Mouse (Mus musculus) myocyte (in vitro differentiated cells): ENCODE measurements around the gene Zfp335. TPM values are rescaled to one million over a fixed set of nuclear protein-coding genes. Genes with fewer than 3 reads are reported as not detected.
A peak's percentile ranks its signal among the peaks of the same experiment; 100 is the strongest.

ENCODE experiments used
- H3K27me3 ChIP-seq: one replicate; pipeline ENCODE4 v1.6.1; 2011; ENCODE audit not compliant: control insufficient read depth, insufficient read depth, insufficient read length
- H3K36me3 ChIP-seq: one replicate; pipeline ENCODE4 v1.6.1; 2011; ENCODE audit not compliant: control insufficient read depth, insufficient read depth
- H3K4me2 ChIP-seq: one replicate; pipeline ENCODE4 v1.6.1; 2011; ENCODE audit warnings: low read depth, control low read depth
- H3K4me3 ChIP-seq: one replicate; pipeline ENCODE4 v1.5.1; 2011; ENCODE audit warnings: mild to moderate bottlenecking, control low read depth, moderate library complexity
- H3K79me2 ChIP-seq: one replicate; pipeline ENCODE4 v1.6.1; 2011; ENCODE audit not compliant: control insufficient read depth, insufficient read depth
- H3ac ChIP-seq: one replicate; pipeline ENCODE4 v1.6.1; 2011; ENCODE audit not compliant: control insufficient read depth, insufficient read length
- CEBPB ChIP-seq: IDR thresholded peaks from 2 replicates; pipeline ENCODE4 v1.6.1; 2011; ENCODE audit warnings: mild to moderate bottlenecking, moderate library complexity; ENCODE audit not compliant: poor library complexity, insufficient read depth, severe bottlenecking
- E2F4 ChIP-seq: IDR thresholded peaks from one replicate; pipeline ENCODE4 v1.6.1; 2011; ENCODE audit warnings: mild to moderate bottlenecking, control low read depth, moderate library complexity; ENCODE audit not compliant: insufficient read depth
- MAX ChIP-seq: IDR thresholded peaks from one replicate; pipeline ENCODE4 v1.6.1; 2011; ENCODE audit warnings: low read depth, mild to moderate bottlenecking, control low read depth
- MYOD1 ChIP-seq, 3 experiments: IDR thresholded peaks; one replicate each; pipeline ENCODE4 v1.6.1; 2011; ENCODE audit warnings: control low read depth in 2 of 3, low read depth in 2 of 3, mild to moderate bottlenecking in 2 of 3, moderate library complexity in 1 of 3; ENCODE audit not compliant: insufficient read length in 2 of 3, control insufficient read depth in 1 of 3
- MYOG ChIP-seq, 3 experiments: IDR thresholded peaks; one replicate each; pipeline ENCODE4 v1.6.1; 2011; ENCODE audit warnings: control low read depth in 2 of 3, low read depth in 2 of 3, mild to moderate bottlenecking in 2 of 3; ENCODE audit not compliant: insufficient read length in 2 of 3, control insufficient read depth in 1 of 3, insufficient read depth in 1 of 3
- POLR2A ChIP-seq: IDR thresholded peaks from one replicate; pipeline ENCODE4 v1.6.1; 2011; ENCODE audit warnings: low read depth, mild to moderate bottlenecking, control low read depth, moderate library complexity; ENCODE audit not compliant: insufficient read length
- POLR2AphosphoS2 ChIP-seq: IDR thresholded peaks from one replicate; pipeline ENCODE4 v1.6.1; 2011; ENCODE audit warnings: low read depth, control low read depth; ENCODE audit not compliant: insufficient read length
- REST ChIP-seq: IDR thresholded peaks from one replicate; pipeline ENCODE4 v1.6.1; 2011; ENCODE audit warnings: mild to moderate bottlenecking, control low read depth, moderate library complexity; ENCODE audit not compliant: insufficient read depth, insufficient read length
- SRF ChIP-seq: IDR thresholded peaks from one replicate; pipeline ENCODE4 v1.6.1; 2011; ENCODE audit warnings: low read depth; ENCODE audit not compliant: control insufficient read depth, insufficient read length
- TCF12 ChIP-seq: IDR thresholded peaks from one replicate; pipeline ENCODE4 v1.6.1; 2011; ENCODE audit warnings: mild to moderate bottlenecking, control low read depth; ENCODE audit not compliant: poor library complexity, insufficient read depth, severe bottlenecking
- TCF3 ChIP-seq: IDR thresholded peaks from one replicate; pipeline ENCODE4 v1.6.1; 2011; ENCODE audit warnings: low read depth, control low read depth; ENCODE audit not compliant: insufficient read length
- USF1 ChIP-seq: IDR thresholded peaks from one replicate; pipeline ENCODE4 v1.6.1; 2011; ENCODE audit warnings: low read depth, mild to moderate bottlenecking, control low read depth, moderate library complexity
- polyA plus RNA-seq: library from polyadenylated mRNA; unstranded; fragments of >200 nt; fragmentation: generic; extraction: Trizol; gene quantifications from one replicate; pipeline ENCODE4 v1.2.1, GENCODE M21; 2012; ENCODE audit warnings: missing spikeins

Gene Zfp335
- polyA plus RNA-seq, 1 experiment = 11.1 TPM

DNA sequence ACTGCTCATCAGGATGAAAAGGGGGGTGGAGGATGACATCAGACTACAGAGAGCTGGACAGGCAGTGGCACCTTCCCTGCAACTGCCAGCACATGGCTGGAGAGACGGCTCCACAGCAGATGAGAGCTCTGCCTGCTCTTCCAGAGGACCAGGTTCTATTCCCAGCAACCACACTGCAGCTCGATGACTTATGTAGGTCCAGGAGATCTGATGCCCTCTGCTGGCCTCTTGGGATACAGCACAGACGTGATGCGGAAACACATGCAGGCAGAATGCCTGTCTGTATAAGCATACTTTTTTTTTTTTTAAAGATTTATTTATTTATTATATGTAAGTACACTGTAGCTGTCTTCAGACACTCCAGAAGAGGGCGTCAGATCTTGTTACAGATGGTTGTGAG is 6.8 kb upstream of the Zfp335 start:
- H3K4me2 ChIP-seq = no peak overlapping the region
- H3K4me3 ChIP-seq = no peak overlapping the region
- H3K79me2 ChIP-seq = no peaks in the 10 kb centered on the region
- no peak for TF ChIP-seq CEBPB
- no peak for TF ChIP-seq POLR2A
- no peak for TF ChIP-seq E2F4
- no peak for TF ChIP-seq SRF
- TF ChIP-seq POLR2AphosphoS2 = no peak
- no peak for TF ChIP-seq MAX
- no peak for TF ChIP-seq MYOD1 (IDR thresholded peaks at IDR 0.05; ENCODE audit: control insufficient read depth in 1 of 3, insufficient read length in 2 of 3, low read depth in 2 of 3)
- TF ChIP-seq USF1 = no peak
- no peak for TF ChIP-seq TCF12
- no peak for TF ChIP-seq REST
- no peak for TF ChIP-seq TCF3
- no peak for TF ChIP-seq MYOG (IDR thresholded peaks at IDR 0.05; ENCODE audit: control insufficient read depth in 1 of 3, insufficient read depth in 1 of 3, insufficient read length in 2 of 3, low read depth in 2 of 3)
- H3K27me3 ChIP-seq = no peaks in the 10 kb centered on the region
- H3K36me3 ChIP-seq = peaks cover 4% of the 10 kb centered on the region
- H3ac ChIP-seq = no peak overlapping the region

DNA sequence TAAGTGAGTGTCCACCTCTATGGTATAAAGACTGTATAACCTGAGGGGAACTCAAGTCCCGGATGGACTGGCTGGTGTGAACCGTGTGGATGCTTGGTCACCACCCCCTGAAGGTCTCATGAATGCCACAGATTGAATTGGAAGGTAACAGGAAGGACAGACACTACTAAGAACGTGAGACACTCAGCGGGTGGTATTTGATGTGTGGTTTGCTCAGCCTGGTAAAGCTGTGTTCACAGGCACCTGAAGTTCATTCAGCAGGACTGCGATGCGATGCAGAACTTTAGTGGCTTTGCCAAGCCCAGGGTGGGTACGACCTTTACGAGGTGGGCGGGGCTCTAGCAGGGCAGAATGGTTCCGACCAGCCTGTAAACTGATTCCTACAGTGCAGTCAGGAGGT is 5.8 kb upstream of the Zfp335 start:
- H3K4me3 ChIP-seq = no peak overlapping the region
- H3ac ChIP-seq = no peak overlapping the region
- no peaks in the 10 kb centered on the region for H3K27me3 ChIP-seq
- H3K4me2 ChIP-seq = no peak overlapping the region
- H3K36me3 ChIP-seq = peaks cover 4% of the 10 kb centered on the region
- H3K79me2 ChIP-seq = no peaks in the 10 kb centered on the region
- TF ChIP-seq REST = no peak

DNA sequence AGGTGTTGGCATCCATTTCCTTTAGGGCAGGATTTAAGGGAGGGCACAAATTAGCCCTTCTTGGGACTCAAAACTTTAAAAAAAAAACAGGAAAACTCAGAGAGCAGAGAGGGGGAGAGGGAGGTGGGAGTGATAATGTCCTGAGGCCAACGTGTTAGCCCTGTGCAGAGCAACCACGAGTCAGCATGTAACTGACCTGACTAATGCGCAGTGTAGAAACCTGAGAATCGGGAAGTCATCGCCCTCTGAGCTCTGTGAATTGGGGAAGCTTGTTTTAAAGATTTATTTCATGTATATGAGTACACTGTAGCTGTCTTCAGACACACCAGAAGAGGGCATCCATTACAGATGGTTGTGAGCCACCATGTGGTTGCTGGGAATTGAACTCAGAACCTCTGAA is 5.3 kb upstream of the Zfp335 start:
- Histone ChIP-seq H3K36me3 (peaks cover 4% of the 10 kb centered on the region), H3K79me2 (no peaks in the 10 kb centered on the region), H3K4me2 (no peak overlapping the region), H3K4me3 (no peak overlapping the region), H3ac (no peak overlapping the region), H3K27me3 (no peaks in the 10 kb centered on the region)
- no peak for TF ChIP-seq POLR2A
- TF ChIP-seq SRF = no peak
- TF ChIP-seq E2F4 = no peak
- TF ChIP-seq REST = no peak
- TF ChIP-seq CEBPB = no peak
- TF ChIP-seq USF1 = no peak
- no peak for TF ChIP-seq POLR2AphosphoS2
- no peak for TF ChIP-seq MAX
- TF ChIP-seq MYOG (IDR thresholded peaks at IDR 0.05; ENCODE audit: control insufficient read depth in 1 of 3, insufficient read depth in 1 of 3, insufficient read length in 2 of 3, low read depth in 2 of 3) = no peak

- H3K79me2 ChIP-seq = peaks cover 13% of the 10 kb centered on the region
- TF ChIP-seq REST (no peak), MYOD1 (IDR thresholded peaks at IDR 0.05; ENCODE audit: control insufficient read depth in 1 of 3, insufficient read length in 2 of 3, low read depth in 2 of 3) (peak in 1 of 3 experiments; percentile 2)
- no peak overlapping the region for H3K4me3 ChIP-seq
- H3K27me3 ChIP-seq = no peaks in the 10 kb centered on the region
- no peak overlapping the region for H3ac ChIP-seq
- peaks cover 10% of the 10 kb centered on the region for H3K36me3 ChIP-seq
- H3K4me2 ChIP-seq = no peak overlapping the region
These were observed 1.9 kb upstream of the Zfp335 start for GRCm38 (mm10) chr2:164913428-164913786.

DNA sequence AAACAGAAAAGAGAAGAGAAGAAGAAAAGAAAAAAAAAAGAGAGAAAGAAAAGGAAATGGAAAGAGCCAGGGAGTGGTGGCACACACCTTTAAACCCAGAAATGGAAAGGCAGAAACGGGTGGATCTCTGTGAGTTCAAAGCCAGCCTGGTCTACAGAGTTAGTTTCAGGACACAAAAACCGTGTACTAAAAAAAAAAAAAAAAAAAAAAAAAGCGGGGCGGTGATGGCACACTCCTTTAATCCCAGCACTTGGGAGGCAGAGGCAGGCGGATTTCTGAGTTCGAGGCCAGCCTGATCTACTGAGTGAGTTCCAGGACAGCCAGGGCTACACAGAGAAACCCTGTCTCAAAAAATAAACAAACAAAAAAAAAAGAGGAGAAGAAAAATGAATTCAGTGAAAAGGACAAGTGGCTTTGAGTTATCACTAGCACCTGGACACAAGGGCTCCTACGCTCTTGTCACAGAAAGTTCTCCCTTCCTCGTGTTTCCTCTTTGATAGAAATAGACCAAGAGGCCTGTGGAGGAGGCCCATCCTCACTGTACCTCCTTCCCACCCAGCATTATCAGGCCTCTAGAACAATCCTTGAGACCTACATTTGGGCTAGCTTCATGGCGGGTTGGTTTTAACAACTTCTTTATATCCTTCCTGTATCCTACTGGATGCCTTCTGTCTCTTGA is 1.3 kb upstream of the Zfp335 start:
- Histone ChIP-seq H3ac (no peak overlapping the region), H3K27me3 (no peaks in the 10 kb centered on the region), H3K4me3 (peak overlapping the region; percentile 84), H3K79me2 (peaks cover 15% of the 10 kb centered on the region), H3K4me2 (peak overlapping the region; percentile 86), H3K36me3 (peaks cover 12% of the 10 kb centered on the region)
- TF ChIP-seq CEBPB = no peak
- no peak for TF ChIP-seq USF1
- no peak for TF ChIP-seq E2F4
- TF ChIP-seq MYOD1 (IDR thresholded peaks at IDR 0.05; ENCODE audit: control insufficient read depth in 1 of 3, insufficient read length in 2 of 3, low read depth in 2 of 3) = no peak
- no peak for TF ChIP-seq REST
- no peak for TF ChIP-seq POLR2AphosphoS2
- TF ChIP-seq TCF12 = no peak
- TF ChIP-seq SRF = no peak

DNA sequence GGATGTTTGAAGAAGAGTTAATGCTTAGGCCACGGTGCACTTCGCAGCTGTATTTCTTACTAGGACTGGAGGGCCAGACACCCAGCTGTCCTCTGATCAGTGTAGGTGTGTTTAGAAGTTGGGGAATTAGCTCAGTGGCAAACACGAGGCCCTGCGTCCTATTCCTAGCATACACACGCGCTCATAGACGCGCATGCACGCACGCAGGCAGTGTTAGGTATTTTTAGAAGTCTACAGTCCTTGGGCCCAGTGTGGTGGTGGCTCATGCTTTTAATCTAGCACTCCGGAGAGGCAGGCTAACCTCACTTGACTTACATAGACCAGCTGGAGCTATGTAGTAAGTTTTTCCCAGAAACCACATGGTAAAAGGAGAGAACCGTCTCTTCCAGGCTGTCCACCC is 594 bp upstream of the Zfp335 start:
- Histone ChIP-seq H3K4me2 (peak overlapping the region; percentile 86), H3K36me3 (peaks cover 15% of the 10 kb centered on the region)
- peak; percentile 48 for TF ChIP-seq POLR2AphosphoS2
- no peak for TF ChIP-seq CEBPB
- peak in 1 of 3 experiments; percentile 33 for TF ChIP-seq MYOG (IDR thresholded peaks at IDR 0.05; ENCODE audit: control insufficient read depth in 1 of 3, insufficient read depth in 1 of 3, insufficient read length in 2 of 3, low read depth in 2 of 3)

More for the DNA sequence above, 594 bp upstream of the Zfp335 start:
- Histone ChIP-seq H3ac (peak overlapping the region; percentile 94), H3K4me3 (peak overlapping the region; percentile 84), H3K27me3 (no peaks in the 10 kb centered on the region), H3K79me2 (peaks cover 15% of the 10 kb centered on the region)
